Mouse (Mus musculus) cortical plate, adult 2 months (tissue): ENCODE measurements around the gene Prkce.

Experiments used
- CTCF ChIP-seq: fragments of 200-500 bp; IDR thresholded peaks from 2 replicates; pipeline ENCODE4 v1.5.1; 2011; ENCODE audit warnings: mild to moderate bottlenecking, control low read depth, low read length; ENCODE audit not compliant: insufficient read depth; ENCODE audit errors: extremely low read depth
- POLR2A ChIP-seq: fragments of 200-500 bp; IDR thresholded peaks from 2 replicates; pipeline ENCODE4 v1.6.1; 2011; ENCODE audit warnings: mild to moderate bottlenecking, low read length, control low read depth; ENCODE audit not compliant: insufficient read depth; ENCODE audit errors: extremely low read depth

- TF ChIP-seq CTCF (no peak), POLR2A (no peak)
Measured at GRCm38 (mm10) chr17:86345234-86346005, 177.8 kb downstream of the Prkce start.
